Mouse (Mus musculus) heart, adult 2 months (tissue): ENCODE measurements around the gene Krtap4-8. TPM values are rescaled to one million over a fixed set of nuclear protein-coding genes. Genes with fewer than 3 reads are reported as not detected.
"Not testable (repeated sequence)": the region's sequence is repeated elsewhere in the genome, so short reads cannot be mapped to it uniquely, and the experiment has no call there.

Source experiments
- DNase-seq, 2 experiments: peaks; one replicate each; pipeline ENCODE4 v3.0.0; 2021
- H3K27ac ChIP-seq: fragments of 200-600 bp; 2 replicates; pipeline ENCODE4 v1.8.1; 2022
- H3K27me3 ChIP-seq: fragments of 200-500 bp; 2 replicates; pipeline ENCODE4 v1.6.1; 2012; ENCODE audit warnings: mild to moderate bottlenecking, low read length, inconsistent platforms, mixed read lengths; ENCODE audit not compliant: control insufficient read depth, insufficient read depth
- H3K36me3 ChIP-seq: fragments of 200-500 bp; 2 replicates; pipeline ENCODE4 v1.6.1; 2012; ENCODE audit warnings: low read length, inconsistent platforms; ENCODE audit not compliant: control insufficient read depth, insufficient read depth
- H3K4me1 ChIP-seq: fragments of 200-500 bp; 2 replicates; pipeline ENCODE4 v1.6.1; 2011; ENCODE audit warnings: low read length; ENCODE audit not compliant: control insufficient read depth, insufficient read depth
- H3K4me3 ChIP-seq: fragments of 200-600 bp; 2 replicates; pipeline ENCODE4 v1.8.1; 2022
- H3K79me2 ChIP-seq: fragments of 200-500 bp; replicated peaks from 2 replicates; pipeline ENCODE4 v1.6.1; 2012; ENCODE audit warnings: mild to moderate bottlenecking, inconsistent platforms, low read length, moderate library complexity, mixed read lengths; ENCODE audit not compliant: control insufficient read depth, insufficient read depth
- H3K9ac ChIP-seq: fragments of 200-500 bp; 2 replicates; pipeline ENCODE4 v1.6.1; 2012; ENCODE audit warnings: low read depth, mild to moderate bottlenecking, control low read depth, inconsistent platforms, low read length, mixed read lengths
- CTCF ChIP-seq: fragments of 200-600 bp; IDR thresholded peaks from 2 replicates; pipeline ENCODE4 v1.8.1; 2022; ENCODE audit warnings: antibody characterized with exemption, mild to moderate bottlenecking, moderate library complexity
- EP300 ChIP-seq: fragments of 200-500 bp; IDR thresholded peaks from 2 replicates; pipeline ENCODE4 v1.6.1; 2011; ENCODE audit warnings: low read depth, low read length, control low read depth; ENCODE audit not compliant: insufficient read depth
- POLR2A ChIP-seq: fragments of 200-500 bp; IDR thresholded peaks from 2 replicates; pipeline ENCODE4 v1.6.1; 2011; ENCODE audit warnings: mild to moderate bottlenecking, low read depth, low read length, control low read depth; ENCODE audit not compliant: insufficient read depth
- WGBS: fragments of 180-500 bp; shearing (Covaris S2); methylation state at CpG from one replicate; pipeline ENCODE4 v1.1.7; 2018; 5-methylcytosine and 5-hydroxymethylcytosine counted together
- intact Hi-C: fragments of 180-260 bp; cut with DNase I; formaldehyde crosslinking; loops from one replicate; pipeline ENCODE4 v1.15.1; 2025
- polyA plus RNA-seq: library from polyadenylated mRNA; depleted of rRNA; stranded (reverse); fragments of >200 nt; gene quantifications from 2 replicates; pipeline ENCODE4 v1.2.3, GENCODE M21; 2012; rRNA removed
- total RNA-seq, 2 experiments: library from RNA; stranded (reverse); gene quantifications; 2 replicates each; pipeline ENCODE4 v1.2.3; 2021

Krtap4-8 gene
- total and polyA plus RNA-seq, 3 experiments = not detected

GRCm38 (mm10) chr11:99778401-99778800 is 2.1 kb downstream of the Krtap4-8 start:
- Histone ChIP-seq H3K79me2 (no peaks in the 10 kb centered on the region), H3K27ac (no peak overlapping the region), H3K9ac (no peak overlapping the region), H3K4me3 (no peak overlapping the region), H3K27me3 (no peaks in the 10 kb centered on the region), H3K36me3 (no peaks in the 10 kb centered on the region), H3K4me1 (no peaks in the 10 kb centered on the region)
- no peak for DNase-seq
- TF ChIP-seq POLR2A = no peak
- TF ChIP-seq EP300 = no peak
- no peak for TF ChIP-seq CTCF
- 70% methylated on average over 7 of the region's 7 CpGs for WGBS
- intact Hi-C loops = no loop called here

DNA sequence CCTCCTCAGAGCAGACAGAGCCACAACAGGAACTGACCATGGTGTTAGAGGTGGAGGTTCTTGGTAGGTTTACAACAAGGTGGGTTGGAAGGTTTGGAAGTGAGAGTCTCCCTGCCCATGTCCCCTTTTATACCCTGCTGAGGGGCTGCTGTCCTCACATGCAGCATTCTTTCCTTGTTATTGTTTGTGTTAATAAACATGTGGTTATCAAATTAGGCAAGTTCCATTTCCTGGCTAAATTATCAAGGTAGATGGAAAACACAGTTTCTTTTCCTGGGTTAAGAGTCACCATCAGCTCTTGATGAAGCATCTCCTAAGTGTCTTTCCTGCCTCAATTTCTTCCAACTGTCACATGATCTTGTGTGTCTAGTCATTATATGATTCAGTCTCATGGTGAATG is 7.7 kb downstream of the Krtap4-8 start, which contains the start of gene Gm11595:
Gene Gm11595, minus strand, starts transcription at position 101 of the 400 bp plus-strand sequence.
- H3K9ac ChIP-seq, H3K36me3 ChIP-seq, H3K79me2 ChIP-seq, H3K27ac ChIP-seq, DNase-seq, H3K4me1 ChIP-seq, intact Hi-C loops, H3K4me3 ChIP-seq, H3K27me3 ChIP-seq: not testable (repeated sequence)

- intact Hi-C loops = no loop called here
- H3K27ac ChIP-seq = no peak overlapping the region
- WGBS = 54% methylated on average over 2 of the region's 2 CpGs
These were observed 12.1 kb downstream of the Krtap4-8 start for GRCm38 (mm10) chr11:99768410-99768809.

GRCm38 (mm10) chr11:99758877-99759276 is 21.6 kb downstream of the Krtap4-8 start:
- Histone ChIP-seq H3K27me3 (no peaks in the 10 kb centered on the region; the same call in 1 of the 2 replicates), H3K36me3 (no peaks in the 10 kb centered on the region), H3K79me2 (no peaks in the 10 kb centered on the region), H3K4me1 (no peaks in the 10 kb centered on the region), H3K9ac (no peak overlapping the region), H3K27ac (no peak overlapping the region), H3K4me3 (no peak overlapping the region)
- TF ChIP-seq EP300 = no peak
- TF ChIP-seq CTCF = no peak
- no peak for TF ChIP-seq POLR2A
- 68% methylated on average over 1 of the region's 1 CpGs for WGBS
- intact Hi-C loops = no loop called here
- no peak for DNase-seq

More at GRCm38 (mm10) chr11:99768410-99768809, 12.1 kb downstream of the Krtap4-8 start:
- no peaks in the 10 kb centered on the region for H3K4me1 ChIP-seq
- no peak for DNase-seq
- no peaks in the 10 kb centered on the region for H3K36me3 ChIP-seq
- no peak overlapping the region for H3K4me3 ChIP-seq
- TF ChIP-seq POLR2A = no peak
- TF ChIP-seq EP300 = no peak
- no peak for TF ChIP-seq CTCF
- no peaks in the 10 kb centered on the region for H3K79me2 ChIP-seq
- no peaks in the 10 kb centered on the region; the same call in 1 of the 2 replicates for H3K27me3 ChIP-seq
- H3K9ac ChIP-seq = no peak overlapping the region

GRCm38 (mm10) chr11:99743985-99744384 is 36.5 kb downstream of the Krtap4-8 start:
- no peak overlapping the region for H3K9ac ChIP-seq
- no peak overlapping the region for H3K4me3 ChIP-seq

DNA sequence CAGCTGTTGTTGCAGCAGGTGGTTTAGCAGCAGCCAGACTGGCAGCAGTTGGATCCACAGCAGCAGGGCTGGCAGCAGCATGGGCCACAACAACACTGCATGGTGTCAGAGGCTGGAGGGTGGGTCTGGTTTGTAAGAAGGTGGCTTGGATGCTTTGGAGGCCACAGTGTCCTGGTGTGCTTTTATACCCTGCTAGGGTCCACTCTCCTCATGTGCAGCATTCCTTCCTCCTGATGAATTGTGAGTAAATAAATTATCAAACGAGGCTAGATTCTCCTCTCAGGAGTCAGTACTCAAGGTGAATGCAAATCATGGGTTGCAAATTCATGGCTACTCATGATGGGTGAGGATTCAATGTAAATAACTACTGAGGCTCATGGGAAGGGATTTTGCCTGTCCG is 46.3 kb downstream of the Krtap4-8 start, which contains the start of gene Gm14180:
Gene Gm14180, minus strand, starts transcription at position 101 of the 400 bp plus-strand sequence.
- Histone ChIP-seq H3K36me3 (no peaks in the 10 kb centered on the region), H3K4me3 (no peak within 1 kb of the TSS), H3K27ac (no peak within 1 kb of the TSS), H3K79me2 (no peaks in the 10 kb centered on the region), H3K27me3 (no peaks in the 10 kb centered on the region), H3K9ac (no peak within 1 kb of the TSS), H3K4me1 (no peaks in the 10 kb centered on the region)
- intact Hi-C loops = no loop called here
- no peak for DNase-seq
- TF ChIP-seq CTCF (no peak), POLR2A (no peak), EP300 (no peak)
- 55% methylated on average over 2 of the region's 2 CpGs for WGBS

More at GRCm38 (mm10) chr11:99743985-99744384, 36.5 kb downstream of the Krtap4-8 start:
- no peak for DNase-seq
- no peaks in the 10 kb centered on the region for H3K4me1 ChIP-seq
- H3K27ac ChIP-seq = no peak overlapping the region
- no peak for TF ChIP-seq POLR2A
- 39% methylated on average over 3 of the region's 3 CpGs for WGBS
- H3K27me3 ChIP-seq = no peaks in the 10 kb centered on the region; the same call in 1 of the 2 replicates
- no peaks in the 10 kb centered on the region for H3K36me3 ChIP-seq
- H3K79me2 ChIP-seq = no peaks in the 10 kb centered on the region
- intact Hi-C loops = no loop called here

Other genes with a start within 250 kb of the Krtap4-8 start
Only the 30 nearest of the 43 such genes appear.
- gene Krtap9-3, start 182.6 kb downstream of the Krtap4-8 start, total RNA-seq = not detected
- gene Krtap9-3, start 182.6 kb downstream of the Krtap4-8 start, polyA plus RNA-seq = not detected in 2 replicates
- not detected for gene Gm11938, start 177.4 kb downstream of the Krtap4-8 start, total RNA-seq
- gene Gm11938, start 177.4 kb downstream of the Krtap4-8 start, polyA plus RNA-seq = not detected in 2 replicates
- gene Gm11937, start 170.5 kb downstream of the Krtap4-8 start, total RNA-seq = not detected
- not detected in 2 replicates for gene Gm11937, start 170.5 kb downstream of the Krtap4-8 start, polyA plus RNA-seq
- gene Krtap2-4, start 165.9 kb downstream of the Krtap4-8 start, total RNA-seq = not detected
- gene Krtap2-4, start 165.9 kb downstream of the Krtap4-8 start, polyA plus RNA-seq = not detected in 2 replicates
- gene Gm11562, start 160.3 kb downstream of the Krtap4-8 start, total RNA-seq = not detected
- gene Gm11562, start 160.3 kb downstream of the Krtap4-8 start, polyA plus RNA-seq = not detected in 2 replicates
- not detected for gene Krtap4-1, start 152.5 kb downstream of the Krtap4-8 start, total RNA-seq
- not detected in 2 replicates for gene Krtap4-1, start 152.5 kb downstream of the Krtap4-8 start, polyA plus RNA-seq
- not detected for gene Krtap4-2, start 145.6 kb downstream of the Krtap4-8 start, total RNA-seq
- not detected in 2 replicates for gene Krtap4-2, start 145.6 kb downstream of the Krtap4-8 start, polyA plus RNA-seq
- not detected for gene Krtap4-7, start 136.6 kb downstream of the Krtap4-8 start, total RNA-seq
- gene Krtap4-7, start 136.6 kb downstream of the Krtap4-8 start, polyA plus RNA-seq = not detected in 2 replicates
- not detected for gene Gm11555, start 130.5 kb downstream of the Krtap4-8 start, total RNA-seq
- not detected in 2 replicates for gene Gm11555, start 130.5 kb downstream of the Krtap4-8 start, polyA plus RNA-seq
- gene Gm11563, start 121.7 kb downstream of the Krtap4-8 start, total RNA-seq = not detected
- gene Gm11563, start 121.7 kb downstream of the Krtap4-8 start, polyA plus RNA-seq = not detected in 2 replicates
- not detected for gene Krtap4-6, start 114.7 kb downstream of the Krtap4-8 start, total RNA-seq
- gene Krtap4-6, start 114.7 kb downstream of the Krtap4-8 start, polyA plus RNA-seq = not detected in 2 replicates
- gene Gm14190, start 90.0 kb downstream of the Krtap4-8 start, total RNA-seq = not detected
- gene Gm14190, start 90.0 kb downstream of the Krtap4-8 start, polyA plus RNA-seq = not detected in 2 replicates
- not detected for gene Gm14180, start 46.4 kb downstream of the Krtap4-8 start, total RNA-seq
- not detected in 2 replicates for gene Gm14180, start 46.4 kb downstream of the Krtap4-8 start, polyA plus RNA-seq
- gene Gm11595, start 7.8 kb downstream of the Krtap4-8 start, total RNA-seq = not detected
- not detected in 2 replicates for gene Gm11595, start 7.8 kb downstream of the Krtap4-8 start, polyA plus RNA-seq
- gene Krtap4-9, start 4.5 kb upstream of the Krtap4-8 start, total RNA-seq = not detected
- not detected in 2 replicates for gene Krtap4-9, start 4.5 kb upstream of the Krtap4-8 start, polyA plus RNA-seq
- gene Gm11596, start 12.8 kb upstream of the Krtap4-8 start, total RNA-seq = not detected
- gene Gm11596, start 12.8 kb upstream of the Krtap4-8 start, polyA plus RNA-seq = not detected in 2 replicates
- gene Gm11569, start 18.2 kb upstream of the Krtap4-8 start, total RNA-seq = not detected
- gene Gm11569, start 18.2 kb upstream of the Krtap4-8 start, polyA plus RNA-seq = not detected in 2 replicates
- gene Gm11554, start 23.7 kb upstream of the Krtap4-8 start, total RNA-seq = not detected
- gene Gm11554, start 23.7 kb upstream of the Krtap4-8 start, polyA plus RNA-seq = not detected in 2 replicates
- gene Krtap4-13, start 29.2 kb upstream of the Krtap4-8 start, total RNA-seq = not detected
- gene Krtap4-13, start 29.2 kb upstream of the Krtap4-8 start, polyA plus RNA-seq = not detected in 2 replicates
- not detected for gene Gm11564, start 35.0 kb upstream of the Krtap4-8 start, total RNA-seq
- not detected in 2 replicates for gene Gm11564, start 35.0 kb upstream of the Krtap4-8 start, polyA plus RNA-seq
- gene 2300003K06Rik, start 57.4 kb upstream of the Krtap4-8 start, total RNA-seq = not detected
- gene 2300003K06Rik, start 57.4 kb upstream of the Krtap4-8 start, polyA plus RNA-seq = not detected in 2 replicates
- not detected for gene Krtap4-16, start 70.9 kb upstream of the Krtap4-8 start, total RNA-seq
- gene Krtap4-16, start 70.9 kb upstream of the Krtap4-8 start, polyA plus RNA-seq = not detected in 2 replicates
- gene Gm11568, start 77.2 kb upstream of the Krtap4-8 start, total RNA-seq = not detected
- gene Gm11568, start 77.2 kb upstream of the Krtap4-8 start, polyA plus RNA-seq = not detected in 2 replicates
- gene Gm11559, start 83.8 kb upstream of the Krtap4-8 start, total RNA-seq = not detected
- gene Gm11559, start 83.8 kb upstream of the Krtap4-8 start, polyA plus RNA-seq = not detected in 2 replicates
- not detected for gene Krtap9-1, start 92.7 kb upstream of the Krtap4-8 start, total RNA-seq
- not detected in 2 replicates for gene Krtap9-1, start 92.7 kb upstream of the Krtap4-8 start, polyA plus RNA-seq
- gene Gm11567, start 98.5 kb upstream of the Krtap4-8 start, total RNA-seq = not detected
- gene Gm11567, start 98.5 kb upstream of the Krtap4-8 start, polyA plus RNA-seq = not detected in 2 replicates
- not detected for gene Krtap31-1, start 127.2 kb upstream of the Krtap4-8 start, total RNA-seq
- gene Krtap31-1, start 127.2 kb upstream of the Krtap4-8 start, polyA plus RNA-seq = not detected in 2 replicates
- gene Gm11565, start 134.0 kb upstream of the Krtap4-8 start, total RNA-seq = not detected
- not detected in 2 replicates for gene Gm11565, start 134.0 kb upstream of the Krtap4-8 start, polyA plus RNA-seq
- gene Krtap31-2, start 155.6 kb upstream of the Krtap4-8 start, total RNA-seq = not detected
- not detected in 2 replicates for gene Krtap31-2, start 155.6 kb upstream of the Krtap4-8 start, polyA plus RNA-seq
- gene Krtap9-5, start 167.8 kb upstream of the Krtap4-8 start, total RNA-seq = not detected
- gene Krtap9-5, start 167.8 kb upstream of the Krtap4-8 start, polyA plus RNA-seq = not detected in 2 replicates